Mouse (Mus musculus): ENCODE measurements around the gene Slc34a1. TPM values are rescaled to one million over a fixed set of nuclear protein-coding genes. Genes with fewer than 3 reads are reported as not detected.
A peak's percentile ranks its signal among the peaks of the same experiment; 100 is the strongest.

Gene Slc34a1
- polyA plus RNA-seq (2017; shearing (Covaris generic)): not detected

- ATAC-seq: no peak
These were observed at the start of gene Slc34a1 for GRCm38 (mm10) chr13:55398088-55398487. Gene Slc34a1, plus strand, starts transcription at chr13:55398187.

DNA sequence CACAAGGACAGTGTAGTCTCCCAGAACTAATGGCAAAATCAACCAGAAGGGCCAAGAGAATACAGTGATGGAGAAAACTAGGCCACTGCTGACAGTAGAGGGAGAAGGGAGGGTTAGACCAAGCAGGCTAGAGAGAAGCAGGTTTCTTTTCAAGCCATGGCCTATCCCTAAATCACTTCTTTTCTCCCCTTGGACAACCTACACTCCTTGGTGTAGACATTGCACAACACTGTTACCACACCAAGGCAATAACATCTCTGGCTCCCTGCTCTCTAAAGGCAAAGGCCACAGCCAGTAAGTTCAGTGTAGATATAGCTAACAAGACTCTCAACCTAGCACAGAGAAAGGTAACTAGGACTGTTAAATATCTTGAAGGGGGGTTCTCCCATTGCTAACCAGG, 36.8 kb upstream of the Slc34a1 start:
- no peak for ATAC-seq

GRCm38 (mm10) chr13:55361974-55362452, 36.0 kb upstream of the Slc34a1 start:
- ATAC-seq: peak; percentile 11

GRCm38 (mm10) chr13:55362453-55363060, 35.4 kb upstream of the Slc34a1 start, which contains the start of gene Lman2:
Gene Lman2, minus strand, starts transcription at chr13:55362783.
- ATAC-seq: peak; percentile 98

DNA sequence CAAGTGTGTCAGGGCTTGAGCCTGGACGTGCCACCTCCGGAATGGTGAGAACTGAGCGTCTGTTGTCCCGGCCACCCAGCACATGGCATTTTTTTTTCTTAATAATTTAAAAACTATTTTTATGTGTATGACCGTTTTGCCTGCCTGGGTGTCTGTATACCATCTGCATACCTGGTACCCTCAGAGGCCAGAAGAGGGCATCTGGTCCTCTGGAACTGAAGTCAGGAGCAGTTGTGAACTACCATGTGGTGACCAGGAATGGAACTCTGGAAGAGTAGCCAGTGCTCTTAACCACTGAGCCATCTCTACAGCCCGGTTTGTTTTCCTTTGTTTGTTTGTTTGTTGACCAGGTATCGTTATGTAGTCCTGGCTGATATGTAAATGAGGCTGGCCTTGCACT, 29.6 kb upstream of the Slc34a1 start:
- no peak for ATAC-seq

DNA sequence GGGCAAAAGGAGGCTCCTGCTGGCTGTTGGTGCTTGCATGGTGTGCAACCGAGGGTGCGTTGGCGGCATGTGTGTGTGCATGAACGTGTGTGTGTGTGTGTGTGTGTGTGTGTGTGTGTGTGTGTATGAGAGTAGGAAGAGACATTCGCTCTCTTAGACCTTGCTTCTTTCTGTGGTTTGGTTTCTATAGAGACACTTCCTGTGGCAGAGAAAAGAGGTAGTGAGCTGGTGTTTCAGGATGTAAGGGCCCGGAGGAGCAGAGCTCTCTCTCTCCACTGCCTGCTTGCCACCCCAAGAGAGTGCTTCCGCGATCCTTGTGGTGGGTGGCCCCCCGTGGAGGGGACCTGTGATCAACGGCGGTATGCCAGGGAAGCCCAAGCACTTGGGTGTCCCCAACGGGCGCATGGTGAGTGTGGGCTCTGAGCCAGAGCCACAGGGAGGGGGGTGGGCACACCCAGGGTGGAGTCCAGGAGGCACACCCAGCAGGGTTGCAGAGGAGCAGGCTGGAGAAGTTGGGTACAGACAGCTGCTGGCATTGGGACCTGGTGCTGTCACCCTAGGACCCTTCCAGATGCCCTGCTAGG, 28.4 kb upstream of the Slc34a1 start, which contains the start of gene Rgs14:
Rgs14 (plus strand) TSS at position 202 of the 584 bp plus-strand sequence.
- peak; percentile 97 for ATAC-seq

GRCm38 (mm10) chr13:55370234-55370633, 27.8 kb upstream of the Slc34a1 start:
- no peak for ATAC-seq

GRCm38 (mm10) chr13:55371007-55371681, 26.8 kb upstream of the Slc34a1 start:
- ATAC-seq: no peak

GRCm38 (mm10) chr13:55371740-55372139, 26.2 kb upstream of the Slc34a1 start:
- ATAC-seq: no peak

DNA sequence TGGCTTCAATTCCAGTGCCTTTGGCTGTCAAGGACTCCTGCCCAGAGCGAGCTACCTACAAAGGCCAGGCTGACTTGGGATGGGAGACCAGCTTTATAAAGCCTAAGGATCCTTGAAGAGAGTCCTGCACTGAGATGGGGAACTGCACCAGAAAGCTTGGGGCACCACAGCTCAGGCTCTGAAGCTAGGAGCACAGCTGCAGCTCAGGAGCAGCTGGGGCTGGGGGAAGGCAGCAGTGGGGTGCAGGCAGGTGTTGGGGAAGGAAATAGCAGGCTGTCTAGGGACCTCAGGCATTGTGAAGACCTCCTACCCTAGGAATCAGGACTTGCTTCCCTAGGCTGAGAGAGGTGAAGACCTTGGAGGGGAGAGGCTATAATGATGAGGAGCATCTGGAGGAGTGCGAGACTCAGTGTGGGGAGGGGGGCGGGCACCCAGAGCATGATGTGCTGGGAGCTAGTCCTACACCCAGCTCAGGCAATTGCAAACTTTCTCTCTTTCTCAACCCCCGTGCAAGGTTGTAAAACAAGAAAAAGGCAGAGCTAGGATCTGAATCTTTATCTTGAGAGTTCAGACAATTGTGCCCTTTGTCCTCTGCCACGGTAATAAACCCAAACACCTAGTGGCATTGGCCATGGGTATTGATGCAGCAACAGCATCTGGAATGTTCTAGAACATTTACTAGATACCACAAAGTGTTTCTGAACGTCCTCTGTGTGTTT, 23.6 kb upstream of the Slc34a1 start:
- no peak for ATAC-seq

- no peak for ATAC-seq
These were observed 22.1 kb upstream of the Slc34a1 start for GRCm38 (mm10) chr13:55375877-55376276.

DNA sequence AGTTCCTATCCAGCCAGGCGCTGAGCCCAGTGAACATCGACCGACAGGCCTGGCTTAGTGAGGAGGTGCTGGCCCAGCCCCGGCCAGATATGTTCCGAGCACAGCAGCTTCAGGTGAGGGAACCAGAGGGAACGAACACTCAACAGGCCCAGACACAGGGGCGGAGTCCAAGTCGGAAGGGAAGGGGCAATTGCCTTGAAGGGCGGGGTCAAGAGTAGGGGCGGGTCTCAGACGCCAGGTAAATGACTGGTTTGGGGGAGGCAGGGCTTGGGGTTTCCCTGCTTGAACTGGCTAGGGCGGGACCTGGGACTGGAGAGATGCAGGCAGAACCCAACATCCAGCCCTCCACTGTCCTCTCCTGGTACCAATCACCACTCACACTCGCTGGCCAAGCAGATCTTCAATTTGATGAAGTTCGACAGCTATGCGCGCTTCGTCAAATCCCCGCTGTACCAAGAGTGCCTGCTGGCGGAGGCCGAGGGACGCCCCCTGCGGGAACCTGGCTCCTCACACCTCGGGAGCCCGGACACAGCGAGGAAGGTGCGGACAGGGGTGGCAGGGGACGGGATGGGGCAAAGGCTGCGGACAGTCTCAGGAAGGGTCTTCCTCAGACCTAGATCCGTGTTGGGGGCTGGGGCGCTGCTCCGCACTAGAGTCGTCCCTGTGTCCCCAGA, 18.9 kb upstream of the Slc34a1 start:
- no peak for ATAC-seq

DNA sequence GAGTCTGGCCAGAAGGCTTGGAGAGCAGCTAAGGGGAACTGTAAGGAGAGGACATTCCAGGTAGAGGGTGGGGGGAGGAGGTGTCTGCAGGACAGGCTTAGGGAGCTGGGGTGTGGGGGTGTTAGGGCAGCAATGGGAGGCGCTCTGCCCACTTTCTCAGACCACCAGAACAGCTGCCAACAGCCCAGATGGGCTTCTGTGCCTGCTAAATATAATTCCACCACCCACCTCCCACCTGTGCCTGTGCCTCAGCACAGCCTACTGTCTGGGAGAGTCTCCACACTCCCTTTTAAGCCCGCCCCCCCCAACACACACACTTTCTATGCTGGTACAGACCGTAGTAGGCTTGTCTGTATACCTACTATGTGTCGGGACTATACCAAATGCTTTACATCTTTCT, 16.2 kb upstream of the Slc34a1 start:
- ATAC-seq: no peak

DNA sequence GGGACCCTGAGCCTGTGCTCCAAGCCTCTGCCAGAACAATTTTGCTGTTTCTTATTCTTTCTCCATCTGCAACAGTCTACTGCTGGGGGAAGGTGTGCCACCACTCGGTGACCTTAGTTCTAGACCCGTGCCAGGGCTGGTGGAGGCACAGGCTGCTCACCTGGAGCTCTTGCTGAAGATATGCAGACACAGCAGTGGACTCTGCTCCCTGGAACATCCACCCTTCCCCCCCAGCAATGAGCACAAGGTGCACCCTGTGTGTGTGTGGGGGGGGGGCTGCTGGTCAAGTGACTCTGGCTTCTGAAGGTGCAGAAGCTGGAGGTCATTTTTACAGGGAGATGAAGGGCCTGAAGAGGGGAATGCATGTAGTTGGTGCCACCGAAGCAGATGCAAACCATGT, 7.3 kb upstream of the Slc34a1 start:
- ATAC-seq: no peak

- ATAC-seq: no peak
These were observed 6.4 kb upstream of the Slc34a1 start for GRCm38 (mm10) chr13:55391626-55392029.

DNA sequence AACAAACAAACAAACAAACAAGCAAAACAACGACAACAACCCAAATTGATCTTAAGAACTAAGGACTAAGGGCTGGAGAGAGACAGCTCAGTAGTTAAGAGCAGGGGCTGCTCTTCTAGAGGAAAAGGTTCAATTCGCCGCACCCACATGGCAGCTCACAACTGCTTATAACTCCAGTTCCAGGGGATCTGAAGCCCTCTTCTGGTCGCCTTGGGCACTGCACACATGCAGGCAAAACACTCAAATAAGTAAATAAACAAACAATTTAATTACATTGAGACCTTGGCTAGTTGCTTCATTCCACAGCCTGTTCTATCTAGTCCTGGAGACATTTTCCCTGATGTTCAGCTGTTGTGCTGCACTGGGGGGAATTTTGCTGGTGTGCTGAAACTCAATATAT, 5.1 kb upstream of the Slc34a1 start:
- no peak for ATAC-seq

DNA sequence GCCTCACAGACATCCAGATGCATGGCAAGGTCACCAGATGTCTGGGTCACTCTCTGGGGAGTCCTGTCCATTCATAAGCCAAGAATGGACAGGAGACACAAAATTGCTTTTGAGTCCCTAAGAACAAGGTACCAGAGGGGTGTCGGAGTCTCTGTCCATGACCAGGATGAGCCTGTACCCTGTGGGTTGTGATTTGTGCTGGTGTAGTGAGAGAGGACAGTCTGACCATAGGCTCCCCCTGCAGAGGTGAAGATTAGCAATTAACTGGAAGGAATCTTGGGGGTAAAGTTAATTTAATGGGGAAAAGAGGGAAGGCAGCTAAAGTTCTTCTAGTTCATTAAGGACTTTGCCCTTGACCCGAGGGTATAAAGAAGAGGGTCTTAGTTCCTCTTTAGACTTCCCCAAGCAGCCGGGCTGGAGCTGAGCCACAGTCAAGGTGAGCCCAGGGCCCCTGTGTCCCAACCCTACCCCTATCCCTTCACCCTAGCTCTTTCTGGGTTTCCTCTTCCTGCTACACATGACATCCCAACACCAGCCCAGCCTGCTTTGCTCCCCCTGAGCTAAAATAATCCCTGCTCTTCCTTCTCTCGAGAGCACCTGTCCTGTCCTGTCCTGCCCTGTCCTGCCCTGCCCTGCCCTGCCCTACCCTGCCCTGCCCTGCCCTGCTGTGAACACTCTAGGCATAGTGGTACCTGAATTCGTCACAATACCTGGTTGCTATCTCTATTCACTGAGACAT, 1.5 kb downstream of the Slc34a1 start:
- no peak for ATAC-seq

DNA sequence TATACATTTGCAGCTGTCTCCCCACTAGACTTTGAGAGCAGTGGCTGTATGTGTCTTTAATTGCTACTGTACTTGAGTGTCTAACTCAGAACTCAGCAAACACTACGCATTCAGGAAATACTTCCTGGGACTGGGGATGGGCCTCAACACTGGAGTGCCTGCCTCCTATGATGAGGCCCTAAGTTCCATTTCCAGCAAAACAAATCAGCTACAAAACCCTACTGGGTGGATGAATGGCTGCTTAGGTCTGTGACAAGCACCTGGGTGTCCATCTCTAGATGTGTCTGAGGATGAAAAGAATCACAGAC, 2.0 kb downstream of the Slc34a1 start:
- no peak for ATAC-seq

GRCm38 (mm10) chr13:55403266-55403665, 5.3 kb downstream of the Slc34a1 start:
- no peak for ATAC-seq

GRCm38 (mm10) chr13:55403935-55404852, 6.2 kb downstream of the Slc34a1 start:
- ATAC-seq: no peak
